Mouse (Mus musculus) adrenal gland, adult 2 months (tissue): ENCODE results near the gene Kif3c. TPM values are rescaled to one million over a fixed set of nuclear protein-coding genes. Genes with fewer than 3 reads are reported as not detected.

Source experiments
- DNase-seq: peaks from one replicate; pipeline ENCODE4 v3.0.0; 2021
- polyA plus RNA-seq: library from polyadenylated mRNA; depleted of rRNA; stranded (reverse); fragments of >200 nt; gene quantifications from 2 replicates; pipeline ENCODE4 v1.2.3, GENCODE M21; 2012
- total RNA-seq, 2 experiments: library from RNA; stranded (reverse); gene quantifications; 2 replicates each; pipeline ENCODE4 v1.2.3; 2021

The Kif3c gene
- total and polyA plus RNA-seq, 3 experiments: 17.5 to 26.9 (median 21.2) TPM

GRCm38 (mm10) chr12:3370979-3371925 is 6.3 kb downstream of the Kif3c start:
- DNase-seq: peak; percentile 78

DNA sequence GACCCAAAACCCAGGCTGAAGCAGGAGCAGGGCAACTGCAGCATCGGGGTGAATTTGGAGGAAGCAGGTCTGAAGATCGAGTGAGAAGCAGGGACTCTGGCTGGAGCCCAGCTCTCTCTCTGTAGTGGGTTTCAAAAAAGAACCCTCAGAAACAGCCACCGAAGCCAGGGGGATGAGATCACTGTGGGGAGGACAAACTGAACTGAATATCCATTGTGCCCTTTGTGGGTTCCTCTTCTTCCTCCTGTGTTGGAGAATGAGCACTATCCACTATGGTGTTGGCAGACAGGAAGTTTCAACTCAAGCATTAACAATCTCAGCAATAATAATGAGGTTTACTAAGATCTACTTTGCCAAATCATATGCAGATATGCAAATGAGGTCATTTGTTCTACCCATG is 7.1 kb downstream of the Kif3c start:
- DNase-seq: no peak

GRCm38 (mm10) chr12:3373566-3373965 is 8.6 kb downstream of the Kif3c start:
- no peak for DNase-seq

- no peak for DNase-seq
Observed at GRCm38 (mm10) chr12:3374552-3374951, 9.6 kb downstream of the Kif3c start.

- no peak for DNase-seq
Observed at GRCm38 (mm10) chr12:3377190-3377589, 12.3 kb downstream of the Kif3c start.

GRCm38 (mm10) chr12:3377755-3378154 is 12.8 kb downstream of the Kif3c start:
- DNase-seq: peak; percentile 62

GRCm38 (mm10) chr12:3384860-3385259 is 19.9 kb downstream of the Kif3c start:
- peak; percentile 80 for DNase-seq

DNA sequence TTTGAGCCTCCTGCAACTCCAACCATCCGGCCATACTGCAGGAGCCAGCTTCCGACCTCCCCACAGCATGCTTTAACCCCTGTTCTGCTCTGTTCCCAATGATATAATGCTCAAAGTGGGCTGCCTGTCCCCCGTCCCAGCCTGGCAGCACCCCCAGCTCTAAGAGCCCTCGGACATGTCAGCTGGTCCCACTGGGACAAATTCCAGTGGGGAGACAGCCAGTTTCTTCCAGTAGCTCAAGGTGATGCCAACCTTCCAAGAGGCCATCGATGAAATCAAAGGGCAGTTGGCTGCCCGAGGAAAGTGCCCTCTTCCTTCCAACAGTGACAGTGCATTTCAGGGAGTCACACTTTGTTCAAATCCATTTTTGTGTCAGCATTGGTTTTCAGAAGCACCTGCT is 20.3 kb downstream of the Kif3c start:
- no peak for DNase-seq

- DNase-seq: peak; percentile 47
Observed at GRCm38 (mm10) chr12:3385940-3386339, 21.0 kb downstream of the Kif3c start.

DNA sequence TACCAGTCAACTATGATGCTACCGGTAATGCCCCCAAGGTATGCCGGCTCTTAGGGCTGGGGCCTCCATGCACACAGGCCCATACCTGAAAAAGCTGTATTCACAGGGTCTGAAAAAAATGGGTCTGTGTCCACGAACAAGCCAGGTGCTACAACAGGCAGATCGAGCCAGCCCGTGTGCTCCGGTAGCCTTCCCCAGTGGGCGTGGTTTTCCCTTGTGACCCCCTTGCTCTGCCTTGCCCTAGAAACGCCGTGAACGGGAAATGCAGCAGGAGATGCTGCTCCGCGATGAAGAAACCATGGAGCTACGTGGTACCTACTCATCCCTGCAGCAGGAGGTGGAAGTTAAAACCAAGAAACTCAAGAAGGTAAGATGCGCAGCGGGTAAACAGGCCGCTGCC is 23.0 kb downstream of the Kif3c start:
- no peak for DNase-seq

DNA sequence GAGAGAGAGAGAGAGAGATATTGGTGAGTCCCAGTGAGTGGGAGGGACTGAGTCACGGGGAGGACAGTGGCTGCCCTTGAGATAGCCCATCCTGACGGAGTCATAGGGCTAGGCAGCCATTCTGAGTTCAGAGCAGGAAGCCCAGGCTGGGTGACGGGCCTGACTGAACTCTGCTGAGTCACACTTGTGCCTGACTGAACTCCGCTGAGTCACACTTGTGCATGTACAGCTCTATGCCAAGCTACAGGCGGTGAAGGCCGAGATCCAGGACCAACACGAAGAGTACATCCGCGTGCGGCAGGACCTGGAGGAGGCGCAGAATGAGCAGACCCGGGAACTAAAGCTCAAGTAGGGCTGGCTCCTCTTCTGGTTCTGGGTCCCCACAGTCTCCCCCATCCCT is 24.5 kb downstream of the Kif3c start:
- peak; percentile 91 for DNase-seq

DNA sequence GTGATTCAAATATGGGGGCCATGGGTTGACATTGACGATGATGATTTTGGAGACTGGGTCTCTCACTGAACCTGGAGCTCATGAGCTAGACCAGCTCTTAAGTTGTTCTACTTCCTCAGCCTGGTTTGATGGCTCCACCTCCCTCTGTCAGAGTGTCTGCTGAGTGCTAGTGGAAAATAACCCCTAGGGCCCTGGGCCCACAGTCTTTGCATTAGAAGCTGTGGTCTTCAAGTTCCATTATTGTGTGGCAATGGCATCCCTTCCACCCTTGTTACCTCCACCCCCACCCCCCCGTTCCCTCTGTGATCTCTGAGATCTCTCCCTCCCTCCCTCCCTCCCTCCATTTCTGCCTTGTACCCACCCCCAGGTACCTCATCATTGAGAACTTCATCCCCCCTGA is 25.1 kb downstream of the Kif3c start:
- DNase-seq: no peak

DNA sequence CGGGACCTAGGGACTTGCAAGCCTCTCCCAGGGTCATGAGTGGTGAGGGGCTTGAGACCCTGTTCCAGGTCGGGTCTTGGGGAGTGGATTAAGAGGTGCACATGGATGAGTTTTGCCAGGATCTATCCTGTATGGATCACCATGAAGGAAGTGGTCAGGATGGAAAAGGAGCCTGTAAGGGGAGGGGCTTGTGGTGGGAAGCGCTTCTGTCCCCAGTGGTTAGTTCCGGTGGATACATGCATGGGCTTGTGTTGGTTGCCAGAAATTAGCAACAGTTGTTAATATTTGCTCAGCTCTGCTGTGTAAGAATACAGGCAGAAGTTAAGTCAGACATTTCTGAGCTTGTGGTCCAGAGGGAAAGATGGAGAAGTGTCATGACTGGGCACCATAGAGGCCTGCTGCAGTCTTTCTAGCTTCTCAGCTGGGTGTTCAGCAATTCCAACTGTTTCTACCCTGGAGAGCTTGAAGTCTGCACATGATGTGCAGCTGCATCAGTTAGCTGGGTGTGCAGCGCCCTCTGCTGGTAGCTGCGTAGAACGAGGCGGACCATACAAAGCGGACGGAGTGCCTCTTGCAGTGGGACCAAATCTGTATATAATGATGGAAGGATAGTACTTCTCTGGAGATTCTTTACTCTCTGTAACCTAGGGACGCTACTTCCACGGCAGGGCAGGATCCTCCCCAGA is 25.8 kb downstream of the Kif3c start:
- DNase-seq: peak; percentile 88

- no peak for DNase-seq
Observed at GRCm38 (mm10) chr12:3391276-3391675, 26.3 kb downstream of the Kif3c start.

GRCm38 (mm10) chr12:3393140-3393539 is 28.2 kb downstream of the Kif3c start:
- no peak for DNase-seq

GRCm38 (mm10) chr12:3396931-3397330 is 32.0 kb downstream of the Kif3c start:
- DNase-seq: no peak

GRCm38 (mm10) chr12:3405662-3406061 is 40.7 kb downstream of the Kif3c start:
- peak; percentile 42 for DNase-seq

DNA sequence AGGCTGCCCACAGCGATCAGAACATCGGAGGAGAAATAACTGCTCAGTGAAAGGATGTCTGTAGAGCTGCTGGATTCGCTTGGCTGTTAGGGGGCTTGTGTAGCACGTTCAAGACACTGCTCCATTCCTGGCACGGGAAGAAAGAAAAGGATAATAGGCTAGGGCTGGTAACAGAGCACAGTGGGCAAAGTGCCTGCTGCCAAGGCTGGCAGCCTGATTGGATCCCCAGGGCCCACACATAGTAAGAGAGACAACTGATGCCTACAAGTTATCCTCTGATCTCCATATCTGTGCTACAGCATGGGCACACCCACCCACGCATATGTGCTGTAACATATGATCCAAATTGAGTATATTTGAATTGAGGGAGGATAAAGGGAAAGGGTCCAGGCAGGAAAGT is 41.7 kb downstream of the Kif3c start:
- no peak for DNase-seq

DNA sequence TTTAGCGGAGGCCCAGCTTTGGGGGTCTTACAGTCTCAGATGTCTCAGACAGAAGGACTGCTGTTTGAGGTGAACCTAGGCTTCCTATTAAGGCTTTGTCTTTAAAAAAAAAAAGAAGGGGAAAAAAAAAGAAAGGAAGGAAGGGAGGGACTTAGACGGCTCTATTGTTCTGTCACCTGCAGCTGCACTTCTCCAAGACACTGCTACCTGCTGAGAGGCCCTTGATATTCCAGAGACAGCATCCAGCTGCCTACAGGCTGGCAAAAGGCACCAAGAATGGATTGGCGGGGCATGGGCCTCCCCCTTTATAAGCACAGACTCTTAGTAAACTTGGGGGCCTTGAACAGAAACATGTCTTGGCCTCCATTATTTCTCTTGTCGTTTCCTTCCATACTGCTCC is 50.0 kb downstream of the Kif3c start:
- DNase-seq: no peak

- no peak for DNase-seq
Observed at GRCm38 (mm10) chr12:3418761-3419160, 53.8 kb downstream of the Kif3c start.

GRCm38 (mm10) chr12:3420519-3420918 is 55.6 kb downstream of the Kif3c start:
- no peak for DNase-seq

DNA sequence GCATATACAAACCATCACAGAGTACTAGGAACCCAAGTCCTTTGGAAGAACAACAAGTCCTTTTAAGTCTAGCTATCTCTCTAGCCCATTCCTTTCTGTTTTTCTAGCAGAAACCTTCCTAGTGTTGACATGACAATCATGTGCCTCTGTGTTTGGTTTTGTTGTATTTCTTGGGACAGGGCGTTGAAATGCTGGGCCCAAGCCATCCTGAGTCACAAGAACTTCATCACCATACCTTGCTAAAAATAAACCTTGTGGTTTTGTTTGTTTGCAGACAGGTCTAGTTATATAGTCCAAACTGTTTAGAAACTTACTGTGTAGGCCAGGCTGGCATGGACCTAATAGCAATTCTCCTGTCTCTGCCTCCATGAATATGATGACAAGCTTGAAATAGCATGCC is 57.9 kb downstream of the Kif3c start:
- no peak for DNase-seq

DNA sequence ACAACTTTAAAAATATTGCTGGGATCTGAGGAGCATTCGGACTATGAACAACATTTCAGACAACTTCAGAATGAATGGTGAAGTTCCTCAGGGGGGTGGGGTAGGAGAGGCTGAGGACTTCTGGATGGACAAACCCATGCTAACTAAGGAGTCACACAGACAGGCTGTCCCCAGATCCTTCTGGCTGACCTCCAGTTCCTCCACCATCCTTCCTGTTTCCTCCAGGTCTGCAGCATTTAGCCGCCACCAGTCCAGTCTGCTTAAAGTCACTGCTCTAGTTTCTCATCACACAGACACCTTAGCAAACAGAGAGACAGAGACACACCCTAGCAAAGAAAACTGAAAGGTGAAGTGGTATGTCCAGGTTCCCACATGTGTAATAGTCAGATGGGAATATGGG is 59.2 kb downstream of the Kif3c start:
- DNase-seq: no peak
